Mouse (Mus musculus): ENCODE measurements around the gene Oprd1. TPM values are rescaled to one million over a fixed set of nuclear protein-coding genes. Genes with fewer than 3 reads are reported as not detected.

Gene Oprd1
- 0.28 and 0.60 TPM in 2 replicates for polyA plus RNA-seq (2012; rRNA removed)

DNA sequence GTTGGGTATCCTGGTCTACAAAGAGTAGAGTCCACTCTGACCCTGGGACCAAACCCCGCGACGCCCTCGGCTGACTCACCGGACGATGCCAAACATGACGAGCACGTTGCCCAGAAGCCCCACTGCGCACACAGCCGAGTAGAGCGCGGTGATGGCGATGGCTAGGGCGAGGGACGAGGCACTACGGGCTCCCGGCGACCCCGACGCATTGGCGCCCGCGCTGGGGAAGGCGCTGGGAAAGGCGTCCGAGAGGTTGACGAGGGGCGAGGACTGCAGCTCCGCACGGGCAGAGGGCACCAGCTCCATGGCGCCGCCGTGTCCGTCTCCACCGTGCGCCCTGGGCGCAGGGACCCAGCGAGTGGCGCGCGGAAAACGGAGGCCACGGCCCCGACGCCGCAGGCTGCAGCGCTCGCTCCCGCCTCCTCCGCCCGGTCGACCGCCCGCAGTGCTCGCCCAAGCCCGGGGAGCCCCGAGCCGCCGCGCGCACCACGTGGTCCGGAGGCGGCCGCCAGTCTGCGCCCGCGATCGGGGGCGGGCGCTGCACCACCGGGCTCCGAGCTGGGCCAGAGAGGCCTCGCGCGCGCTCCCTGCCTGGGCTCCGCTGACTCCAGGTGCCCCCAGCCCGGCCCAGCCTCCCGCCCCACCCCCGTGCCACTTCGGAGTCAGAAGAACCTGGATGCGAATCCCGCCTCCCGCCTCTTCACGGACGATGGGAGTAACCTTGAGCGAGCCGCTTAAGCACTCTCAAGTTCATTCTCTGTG, at the start of gene Oprd1:
Oprd1 (minus strand) TSS at position 407 of the 762 bp plus-strand sequence.
- H3K36me3 ChIP-seq (ENCODE audit: control insufficient read depth, insufficient read depth, low read length): no peaks in the 10 kb centered on the region
- 1% methylated on average over 88 of the region's 89 CpGs for WGBS
- TF ChIP-seq CTCF (IDR thresholded peaks at IDR 0.05; ENCODE audit: extremely low read depth, insufficient read length, insufficient replicate concordance, low read depth, low read length) (no peak), POLR2A (IDR thresholded peaks at IDR 0.05; ENCODE audit: low read depth, low read length) (no peak)
- peak within 1 kb of the TSS; percentile 40 for H3K4me3 ChIP-seq (ENCODE audit: low read depth, low read length)
- no peaks in the 10 kb centered on the region; the same call in 1 of the 2 replicates for H3K4me1 ChIP-seq (ENCODE audit: control insufficient read depth, insufficient read depth, insufficient read length, low read length)
- no peak within 1 kb of the TSS for H3K27ac ChIP-seq (ENCODE audit: insufficient read depth, low read depth, low read length)
- H3K27me3 ChIP-seq (ENCODE audit: control insufficient read depth, insufficient read depth, low read length): peaks cover 8% of the 10 kb centered on the region

DNA sequence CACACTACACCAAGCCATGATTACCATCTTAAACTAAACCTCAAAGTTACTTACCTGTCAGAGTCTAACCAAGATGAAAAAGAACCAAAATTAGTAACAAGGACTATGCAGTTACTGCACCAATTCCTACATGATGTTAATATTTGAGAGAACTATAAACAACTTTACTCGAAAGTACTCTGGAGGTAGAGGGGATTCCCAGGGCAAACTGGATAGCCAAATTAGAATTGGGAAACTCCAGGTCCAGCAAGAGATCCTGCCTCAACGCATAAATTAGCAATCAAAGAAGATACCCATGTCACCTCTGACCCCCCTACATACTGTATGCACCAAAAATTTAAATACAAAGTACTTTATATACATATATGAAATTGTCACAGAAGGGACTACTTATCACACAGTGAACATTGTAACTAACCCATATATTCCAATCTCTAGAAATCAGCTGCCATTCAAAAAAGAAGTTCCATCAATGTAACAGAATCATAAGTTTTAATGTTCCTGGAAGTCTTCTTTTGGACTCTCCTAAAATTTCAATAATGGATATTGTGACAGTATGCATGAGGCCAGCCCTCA, 43.6 kb upstream of the Oprd1 start:
- Histone ChIP-seq H3K4me3 (ENCODE audit: low read depth, low read length) (no peak overlapping the region), H3K27me3 (ENCODE audit: control insufficient read depth, insufficient read depth, low read length) (no peaks in the 10 kb centered on the region), H3K27ac (ENCODE audit: insufficient read depth, low read depth, low read length) (no peak overlapping the region), H3K4me1 (ENCODE audit: control insufficient read depth, insufficient read depth, insufficient read length, low read length) (no peaks in the 10 kb centered on the region), H3K36me3 (ENCODE audit: control insufficient read depth, insufficient read depth, low read length) (peaks cover 35% of the 10 kb centered on the region)
- 71% methylated on average over 2 of the region's 2 CpGs for WGBS
- TF ChIP-seq POLR2A (IDR thresholded peaks at IDR 0.05; ENCODE audit: low read depth, low read length): no peak
- no peak for TF ChIP-seq CTCF (IDR thresholded peaks at IDR 0.05; ENCODE audit: extremely low read depth, insufficient read length, insufficient replicate concordance, low read depth, low read length)

DNA sequence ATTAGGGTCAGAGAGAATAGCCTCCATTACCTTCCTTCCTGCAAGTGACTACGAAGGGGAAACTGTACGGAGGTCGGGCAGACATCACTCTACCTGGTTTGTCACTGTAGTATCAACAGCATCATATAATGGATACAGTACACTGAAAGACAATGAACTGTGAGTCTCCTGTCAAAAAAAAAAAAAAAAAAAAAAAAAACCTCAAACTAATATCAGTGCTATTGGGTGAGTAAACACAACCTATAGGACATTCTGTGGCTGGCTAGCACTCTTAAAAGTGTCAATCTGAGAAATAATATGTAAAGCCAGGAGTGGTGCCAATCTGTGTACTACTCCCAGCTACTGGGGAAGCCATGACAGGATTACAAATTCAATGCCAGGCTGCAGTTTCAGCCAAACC, 38.9 kb upstream of the Oprd1 start:
- WGBS: 91% methylated on average over 3 of the region's 3 CpGs
- TF ChIP-seq CTCF (IDR thresholded peaks at IDR 0.05; ENCODE audit: extremely low read depth, insufficient read length, insufficient replicate concordance, low read depth, low read length) (no peak), POLR2A (IDR thresholded peaks at IDR 0.05; ENCODE audit: low read depth, low read length) (no peak)
- H3K36me3 ChIP-seq (ENCODE audit: control insufficient read depth, insufficient read depth, low read length): peaks cover 29% of the 10 kb centered on the region
- no peaks in the 10 kb centered on the region for H3K27me3 ChIP-seq (ENCODE audit: control insufficient read depth, insufficient read depth, low read length)
- H3K4me1 ChIP-seq (ENCODE audit: control insufficient read depth, insufficient read depth, insufficient read length, low read length): no peaks in the 10 kb centered on the region; the same call in 1 of the 2 replicates
- no peak overlapping the region for H3K27ac ChIP-seq (ENCODE audit: insufficient read depth, low read depth, low read length)
- H3K4me3 ChIP-seq (ENCODE audit: low read depth, low read length): no peak overlapping the region

DNA sequence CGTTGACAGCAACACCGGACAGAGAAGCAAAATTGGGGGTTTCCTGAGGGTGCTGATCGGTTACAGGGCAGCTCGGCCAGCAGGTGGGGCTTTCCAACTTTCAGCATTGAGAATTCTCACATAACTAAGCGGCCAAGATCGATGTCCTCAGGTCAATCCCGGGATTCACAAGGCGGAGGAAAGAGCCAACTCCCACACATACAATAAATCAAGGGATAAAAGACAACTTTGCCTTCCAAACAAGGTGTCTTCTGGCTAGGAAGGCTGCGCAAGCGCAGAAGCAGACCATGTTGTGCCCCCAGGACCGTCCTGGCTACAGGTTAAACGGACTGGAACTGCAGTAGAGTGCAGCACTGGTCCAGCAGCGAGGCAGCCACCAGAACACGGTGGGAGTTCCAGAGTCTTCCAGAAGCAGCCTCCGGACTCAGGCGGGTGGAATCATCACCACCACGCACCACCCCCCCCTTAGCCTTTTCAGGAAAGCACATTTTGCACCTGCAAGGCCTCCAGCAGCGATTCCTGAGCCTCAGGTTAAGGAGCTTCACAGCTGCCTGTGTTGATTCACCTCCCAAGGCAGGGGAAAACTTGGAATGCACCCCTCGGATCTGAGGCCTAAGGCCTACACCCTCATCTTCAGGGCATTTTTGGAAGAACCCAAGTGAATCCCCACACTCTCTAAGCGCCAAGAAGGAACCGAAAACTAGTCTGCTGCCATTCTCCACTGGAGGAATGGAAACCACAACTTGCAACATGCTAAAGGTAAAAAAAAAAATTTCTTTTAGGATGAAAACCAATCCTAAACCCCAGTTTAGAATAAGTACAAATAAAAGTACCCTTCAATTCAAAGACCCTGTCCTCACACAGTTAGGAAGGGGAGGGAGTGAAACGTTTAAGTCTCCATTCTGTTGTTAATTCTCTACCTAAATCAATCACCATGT, 37.7 kb upstream of the Oprd1 start:
- no peak for TF ChIP-seq POLR2A (IDR thresholded peaks at IDR 0.05; ENCODE audit: low read depth, low read length)
- peak; percentile 31; the same call in 1 of the 2 replicates for TF ChIP-seq CTCF (IDR thresholded peaks at IDR 0.05; ENCODE audit: extremely low read depth, insufficient read length, insufficient replicate concordance, low read depth, low read length)
- H3K27me3 ChIP-seq (ENCODE audit: control insufficient read depth, insufficient read depth, low read length): no peaks in the 10 kb centered on the region
- peaks cover 29% of the 10 kb centered on the region for H3K36me3 ChIP-seq (ENCODE audit: control insufficient read depth, insufficient read depth, low read length)
- no peaks in the 10 kb centered on the region; the same call in 1 of the 2 replicates for H3K4me1 ChIP-seq (ENCODE audit: control insufficient read depth, insufficient read depth, insufficient read length, low read length)
- 65% methylated on average over 22 of the region's 22 CpGs for WGBS
- no peak overlapping the region for H3K4me3 ChIP-seq (ENCODE audit: low read depth, low read length)
- H3K27ac ChIP-seq (ENCODE audit: insufficient read depth, low read depth, low read length): no peak overlapping the region

DNA sequence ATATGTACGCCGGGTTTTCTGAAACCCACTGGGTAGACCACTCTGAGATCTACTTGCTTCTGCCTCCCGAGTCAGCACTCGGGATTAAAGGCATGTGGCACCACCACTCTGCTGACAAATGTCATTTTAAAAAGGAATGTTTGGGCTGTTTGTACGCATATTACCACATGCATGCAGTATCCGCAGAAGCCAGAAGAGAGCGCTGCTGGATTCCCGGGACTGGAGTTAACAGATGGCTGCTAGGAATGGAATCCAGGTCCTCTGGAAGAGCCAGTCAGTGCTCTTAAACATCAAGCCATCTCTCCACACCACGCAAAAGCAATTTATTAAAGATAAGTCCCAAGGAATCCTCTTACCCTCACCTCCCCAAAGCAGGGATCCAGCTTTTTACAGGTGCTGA, 36.4 kb upstream of the Oprd1 start:
- no peaks in the 10 kb centered on the region for H3K27me3 ChIP-seq (ENCODE audit: control insufficient read depth, insufficient read depth, low read length)
- 71% methylated on average over 9 of the region's 9 CpGs for WGBS
- no peaks in the 10 kb centered on the region; the same call in 1 of the 2 replicates for H3K4me1 ChIP-seq (ENCODE audit: control insufficient read depth, insufficient read depth, insufficient read length, low read length)
- peaks cover 26% of the 10 kb centered on the region for H3K36me3 ChIP-seq (ENCODE audit: control insufficient read depth, insufficient read depth, low read length)
- no peak for TF ChIP-seq POLR2A (IDR thresholded peaks at IDR 0.05; ENCODE audit: low read depth, low read length)
- TF ChIP-seq CTCF (IDR thresholded peaks at IDR 0.05; ENCODE audit: extremely low read depth, insufficient read length, insufficient replicate concordance, low read depth, low read length): peak; percentile 40; the same call in 1 of the 2 replicates
- H3K4me3 ChIP-seq (ENCODE audit: low read depth, low read length): no peak overlapping the region
- no peak overlapping the region for H3K27ac ChIP-seq (ENCODE audit: insufficient read depth, low read depth, low read length)

DNA sequence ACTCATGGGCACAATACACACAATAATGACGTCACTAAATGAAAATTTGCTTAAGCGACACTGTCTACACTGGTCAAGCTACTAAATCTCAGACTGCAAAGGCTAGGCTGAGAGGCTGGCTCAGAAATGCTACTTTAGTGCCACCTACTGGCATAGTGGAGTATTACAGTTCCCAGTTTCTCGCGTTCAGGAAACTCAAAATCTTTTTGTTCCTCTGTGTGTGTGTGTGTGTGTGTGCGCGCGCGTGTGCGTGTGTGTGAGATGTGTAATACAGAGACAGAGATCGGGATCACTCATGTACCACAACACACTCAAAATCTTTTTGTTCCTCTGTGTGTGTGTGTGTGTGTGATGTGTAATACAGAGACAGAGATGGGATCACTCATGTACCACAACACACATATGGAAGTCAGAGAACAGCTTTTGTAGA, 34.4 kb upstream of the Oprd1 start:
- Histone ChIP-seq H3K4me1 (ENCODE audit: control insufficient read depth, insufficient read depth, insufficient read length, low read length) (no peaks in the 10 kb centered on the region; the same call in 1 of the 2 replicates), H3K36me3 (ENCODE audit: control insufficient read depth, insufficient read depth, low read length) (peaks cover 12% of the 10 kb centered on the region), H3K27ac (ENCODE audit: insufficient read depth, low read depth, low read length) (no peak overlapping the region), H3K4me3 (ENCODE audit: low read depth, low read length) (no peak overlapping the region), H3K27me3 (ENCODE audit: control insufficient read depth, insufficient read depth, low read length) (no peaks in the 10 kb centered on the region)
- TF ChIP-seq POLR2A (IDR thresholded peaks at IDR 0.05; ENCODE audit: low read depth, low read length) (no peak), CTCF (IDR thresholded peaks at IDR 0.05; ENCODE audit: extremely low read depth, insufficient read length, insufficient replicate concordance, low read depth, low read length) (peak; percentile 44; the same call in 1 of the 2 replicates)
- 2% methylated on average over 10 of the region's 10 CpGs for WGBS
